Mouse (Mus musculus): ENCODE data around the gene Spg7.
"Not testable (repeated sequence)": the region's sequence is repeated elsewhere in the genome, so short reads cannot be mapped to it uniquely, and the experiment has no call there.

Gene Spg7

GRCm38 (mm10) chr8:123062721-123063120, at the start of gene Spg7:
Gene Spg7 (plus strand): TSS chr8:123062942.
- DNase-seq (ENCODE audit: low read depth, low spot score) = no peak

DNA sequence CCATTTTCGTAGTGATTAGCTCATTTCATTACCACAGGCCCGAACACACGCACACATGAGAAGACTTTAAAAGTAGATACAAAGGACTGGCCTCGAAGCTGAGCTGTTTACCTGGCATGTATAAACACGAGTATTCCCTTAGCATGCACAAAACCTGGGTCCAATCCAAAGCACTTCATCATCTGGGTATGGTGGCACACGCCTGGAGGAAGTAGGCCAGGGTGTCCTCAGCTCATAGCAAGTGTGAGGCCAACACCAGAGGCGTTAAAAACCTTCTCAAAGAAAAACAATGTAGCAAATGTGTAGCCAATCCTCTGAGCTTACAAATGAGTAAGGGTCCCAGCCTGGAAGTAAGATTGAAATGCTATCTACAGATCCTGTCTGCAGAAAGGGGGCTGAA, 48.3 kb upstream of the Spg7 start:
- no peak for DNase-seq (ENCODE audit: low read depth, low spot score)

DNA sequence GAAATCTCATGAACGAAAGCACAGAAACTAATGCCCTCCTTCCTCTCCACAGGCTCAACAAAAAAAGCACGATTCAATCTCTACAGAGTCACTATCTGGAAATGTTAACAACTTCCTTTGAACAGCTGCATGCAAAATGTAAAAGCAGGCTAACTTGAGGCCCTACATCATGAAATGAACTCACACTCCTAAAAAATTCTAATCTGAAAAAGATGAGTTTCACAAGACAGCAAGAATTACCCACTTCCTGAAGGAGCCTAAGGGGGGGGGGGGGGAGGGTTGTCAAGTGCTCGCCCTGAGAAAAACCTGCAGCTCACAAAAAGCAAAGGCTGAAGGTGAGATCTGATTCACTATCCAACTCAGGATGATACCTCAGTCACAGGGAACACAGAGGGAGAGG, 47.7 kb upstream of the Spg7 start:
- no peak for DNase-seq (ENCODE audit: low read depth, low spot score)

GRCm38 (mm10) chr8:123017143-123017542, 45.6 kb upstream of the Spg7 start:
- DNase-seq (ENCODE audit: low read depth, low spot score) = no peak

GRCm38 (mm10) chr8:123018484-123019164, 44.1 kb upstream of the Spg7 start:
- no peak for DNase-seq (ENCODE audit: low read depth, low spot score)

DNA sequence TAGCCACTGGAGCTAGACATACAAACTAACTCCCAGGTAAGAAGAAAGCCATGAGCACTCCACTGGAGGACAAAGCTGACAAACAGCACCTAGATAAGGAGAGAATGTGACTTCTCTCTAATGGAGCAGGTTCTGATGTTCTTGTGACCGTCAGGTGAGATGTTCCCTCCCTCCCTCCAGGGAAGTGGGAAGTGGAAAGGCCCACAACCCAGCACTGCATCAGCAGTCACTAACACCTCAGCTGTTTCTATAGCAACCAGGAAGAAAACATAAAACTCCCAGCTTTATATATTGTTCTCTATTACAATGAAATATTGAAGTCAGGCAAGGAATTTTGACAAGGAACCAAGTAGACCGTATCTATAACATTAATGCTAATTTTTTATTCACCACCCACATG, 42.7 kb upstream of the Spg7 start:
- DNase-seq (ENCODE audit: low read depth, low spot score) = no peak

DNA sequence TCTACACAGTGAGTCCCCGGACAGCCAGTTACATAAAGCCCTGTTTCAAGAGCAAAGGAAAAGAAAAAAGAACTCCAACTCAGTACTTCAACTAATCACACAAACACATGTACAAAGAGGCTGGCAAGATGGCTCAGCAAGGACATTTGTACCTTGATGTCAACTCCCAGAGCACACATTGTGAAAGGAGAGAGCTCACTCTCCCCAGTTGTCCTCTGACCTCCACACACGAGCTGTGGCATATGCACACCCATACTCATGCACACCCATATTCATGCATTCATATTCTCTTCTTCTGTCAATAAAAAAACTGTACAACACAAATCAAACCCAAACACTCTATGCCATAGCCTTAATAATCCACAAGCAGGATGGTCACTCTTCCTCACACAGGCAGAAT, 41.9 kb upstream of the Spg7 start:
- DNase-seq (ENCODE audit: low read depth, low spot score) = no peak

GRCm38 (mm10) chr8:123021259-123021658, 41.5 kb upstream of the Spg7 start:
- DNase-seq (ENCODE audit: low read depth, low spot score) = no peak

- DNase-seq (ENCODE audit: low read depth, low spot score) = no peak
Observed at GRCm38 (mm10) chr8:123022727-123023126, 40.0 kb upstream of the Spg7 start.

- DNase-seq (ENCODE audit: low read depth, low spot score) = no peak
Observed at GRCm38 (mm10) chr8:123024226-123024625, 38.5 kb upstream of the Spg7 start.

- no peak for DNase-seq (ENCODE audit: low read depth, low spot score)
Observed at GRCm38 (mm10) chr8:123025951-123026351, 36.8 kb upstream of the Spg7 start.

DNA sequence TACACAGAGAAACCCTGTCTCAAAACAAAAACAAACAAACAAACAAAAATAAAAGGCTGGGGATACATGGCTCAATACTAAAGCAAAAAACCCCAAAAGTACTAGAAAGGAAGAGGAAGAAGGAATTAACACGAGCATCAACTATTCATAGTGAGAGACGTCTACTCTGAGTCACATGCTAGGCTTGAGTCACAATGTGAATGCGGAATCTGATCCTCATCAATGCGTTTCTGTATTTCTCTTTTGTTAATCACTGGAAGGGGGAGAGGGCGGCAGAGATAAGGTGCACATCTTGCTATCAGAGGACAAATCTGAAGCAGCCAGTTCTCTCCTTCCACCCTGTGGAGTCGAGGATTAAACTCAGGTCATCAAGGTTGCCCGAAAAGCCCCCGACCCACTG, 35.0 kb upstream of the Spg7 start:
- DNase-seq (ENCODE audit: low read depth, low spot score) = no peak

- not testable (repeated sequence) for DNase-seq (ENCODE audit: low read depth, low spot score)
Observed at GRCm38 (mm10) chr8:123030091-123030490, 32.7 kb upstream of the Spg7 start.

DNA sequence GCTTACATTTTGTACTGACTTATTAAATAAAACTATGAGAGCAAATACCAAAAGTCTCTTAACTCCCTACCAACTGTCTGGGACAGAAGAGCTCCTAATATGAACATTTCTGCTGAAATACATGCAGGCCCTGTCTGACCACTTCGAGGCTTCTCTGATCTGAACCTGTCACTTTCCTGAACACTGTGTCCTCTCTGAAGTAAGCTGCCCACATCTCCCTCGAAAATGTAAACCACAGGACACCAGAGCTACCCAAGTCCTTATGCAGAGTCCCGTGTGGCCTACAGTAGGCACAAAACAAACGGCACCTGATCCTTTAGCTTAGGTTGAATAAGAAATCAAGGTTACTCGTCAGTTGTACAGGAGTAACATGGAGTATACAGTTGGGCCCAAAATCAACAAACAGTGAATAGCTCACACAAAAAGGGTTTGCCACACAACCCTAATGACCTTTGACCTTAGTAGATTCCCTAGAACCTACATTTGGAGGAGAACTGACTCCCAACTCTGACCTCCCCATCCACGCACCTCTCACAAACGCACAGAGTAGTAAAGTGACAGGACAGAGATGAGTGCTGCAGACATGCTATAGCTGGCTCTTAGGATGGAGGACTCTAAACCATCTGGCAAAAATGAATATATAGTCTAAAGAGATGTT, 31.3 kb upstream of the Spg7 start:
- DNase-seq (ENCODE audit: low read depth, low spot score) = no peak

- DNase-seq (ENCODE audit: low read depth, low spot score) = no peak
Observed at GRCm38 (mm10) chr8:123032730-123033129, 30.0 kb upstream of the Spg7 start.

DNA sequence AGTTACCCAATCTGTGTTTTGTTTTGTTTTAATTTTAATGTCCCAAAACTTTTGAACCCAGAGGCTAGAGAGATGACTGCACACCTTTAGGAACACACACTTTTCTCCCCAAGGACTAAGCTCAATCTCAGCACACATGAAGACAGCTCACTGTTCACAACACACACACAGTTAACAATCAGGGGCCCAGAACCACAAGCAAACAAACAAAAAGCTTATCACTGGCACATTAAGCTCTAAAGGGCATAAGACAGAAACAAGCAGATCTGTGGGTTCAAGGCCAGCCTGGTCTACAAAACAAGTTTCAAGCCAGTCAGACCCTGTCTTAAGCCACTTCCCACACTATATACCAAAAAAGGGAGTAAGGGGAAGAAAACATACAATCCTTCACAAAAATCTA, 29.3 kb upstream of the Spg7 start:
- no peak for DNase-seq (ENCODE audit: low read depth, low spot score)

GRCm38 (mm10) chr8:123034171-123034570, 28.6 kb upstream of the Spg7 start:
- DNase-seq (ENCODE audit: low read depth, low spot score) = no peak

- DNase-seq (ENCODE audit: low read depth, low spot score) = no peak
Observed at GRCm38 (mm10) chr8:123036956-123037355, 25.8 kb upstream of the Spg7 start.

GRCm38 (mm10) chr8:123037487-123037886, 25.3 kb upstream of the Spg7 start:
- DNase-seq (ENCODE audit: low read depth, low spot score) = no peak

- DNase-seq (ENCODE audit: low read depth, low spot score) = no peak
Observed at GRCm38 (mm10) chr8:123038351-123038750, 24.4 kb upstream of the Spg7 start.

GRCm38 (mm10) chr8:123039376-123040109, 23.2 kb upstream of the Spg7 start:
- DNase-seq (ENCODE audit: low read depth, low spot score) = no peak

DNA sequence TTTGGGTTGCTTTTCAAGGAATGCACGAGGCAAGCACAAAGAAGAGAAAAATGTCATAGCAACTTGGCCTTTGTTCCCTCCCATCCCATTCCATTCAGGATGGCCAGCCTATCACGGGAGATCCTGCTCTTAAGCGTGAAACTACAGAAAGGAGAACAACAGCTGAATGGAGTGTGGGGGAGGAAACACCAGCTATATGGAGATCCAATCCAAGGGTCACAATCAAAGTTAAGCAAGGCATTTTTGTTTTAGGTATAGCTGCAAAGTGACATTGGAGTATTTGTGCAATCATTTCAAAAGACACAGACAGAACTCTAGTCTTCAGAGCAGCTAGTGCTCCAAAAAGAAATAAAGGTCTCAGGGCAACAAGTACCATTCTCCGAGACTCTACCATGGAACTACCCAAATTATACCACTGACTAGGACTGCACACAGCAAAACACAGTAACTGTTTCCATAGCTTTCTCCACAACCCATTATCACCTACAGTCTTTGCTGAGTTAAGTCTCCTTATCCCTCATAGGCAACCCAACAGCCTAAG, 22.6 kb upstream of the Spg7 start:
- no peak for DNase-seq (ENCODE audit: low read depth, low spot score)

Measured in forelimb bud, embryonic 11.5 days (tissue).